Mouse (Mus musculus) thymus, adult 2 months (tissue): Measurements from ENCODE around the gene Gck.

Experiments used
- CTCF ChIP-seq: fragments of 200-500 bp; IDR thresholded peaks from 2 replicates; pipeline ENCODE4 v1.5.1; 2012; ENCODE audit warnings: mild to moderate bottlenecking, control low read depth, low read length, moderate library complexity, borderline replicate concordance; ENCODE audit not compliant: control insufficient read depth, poor library complexity, insufficient read depth; ENCODE audit errors: extremely low read depth
- POLR2A ChIP-seq: fragments of 200-500 bp; IDR thresholded peaks from 2 replicates; pipeline ENCODE4 v1.6.1; 2012; ENCODE audit warnings: mild to moderate bottlenecking, low read length, control low read depth, moderate library complexity; ENCODE audit not compliant: control insufficient read depth, poor library complexity, insufficient read depth; ENCODE audit errors: extremely low read depth

DNA sequence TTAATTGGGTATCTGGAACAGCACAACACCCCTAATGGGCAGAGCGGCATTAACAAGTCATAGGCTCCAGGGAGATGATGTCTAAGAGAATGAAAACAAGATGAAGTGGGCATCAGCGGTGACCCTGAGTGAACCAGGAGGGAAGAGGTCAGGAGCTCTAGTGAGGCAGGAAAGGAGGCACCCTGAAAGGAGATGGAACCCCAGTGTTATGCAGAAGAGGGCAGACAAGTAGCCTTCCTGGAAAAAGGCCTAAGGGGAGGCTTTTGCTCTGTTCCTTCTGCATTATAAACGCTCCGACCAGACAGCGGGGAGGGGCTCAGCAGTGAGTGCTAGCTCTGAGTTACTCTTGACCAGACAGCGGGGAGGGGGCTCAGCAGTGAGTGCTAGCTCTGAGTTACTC is 6.9 kb downstream of the Gck start:
- TF ChIP-seq CTCF: no peak
- no peak for TF ChIP-seq POLR2A
